Comparison of ENCODE assay signal across 11 mouse cellular contexts in genomic region chr4:102573361-102573781, GRCm38 (mm10).
DNase-seq lines count a peak whose midpoint lies in the region; ATAC-seq and TF ChIP-seq lines count a peak whose summit lies in the region.
"Had no signal": no experiment of that assay in that cellular context is flagged by ENCODE, and none has a peak within 500 bp of the region (broad histone marks: within the 10 kb centered on the region; RNA-seq: fewer than 3 reads in every experiment).

No protein-coding gene starts in this region.

- no peaks in the 10 kb centered on the region for H3K36me3 ChIP-seq in heart, embryonic 14.5 days (ENCODE audit: control insufficient read depth, insufficient read depth, low read length)
- peaks cover 18% of the 10 kb centered on the region for H3K36me3 ChIP-seq in megakaryocyte, embryonic 14.5 days (replicated peaks; ENCODE audit: low read length)
- H3K36me3 ChIP-seq in limb, embryonic 14.5 days (ENCODE audit: control insufficient read depth, insufficient read depth, low read length) = no peaks in the 10 kb centered on the region
- H3K36me3 ChIP-seq in stomach, postnatal 0 days (ENCODE audit: control insufficient read depth, insufficient read depth, low read length) = no peaks in the 10 kb centered on the region

- intact Hi-C loops in heart, postnatal 14 days (cut with DNase I) = loop anchor here (5.0 kb wide), 1 partner anchor 84 kb away; no protein-coding TSS in a partner anchor

- no peak for ATAC-seq in heart, embryonic 14.5 days (ENCODE audit: insufficient number of reproducible peaks, insufficient read depth, low FRiP score, low read depth)
- no peak for ATAC-seq in megakaryocyte, adult 5-6 weeks (ENCODE audit: poor library complexity, severe bottlenecking)
- no peak for ATAC-seq in limb, embryonic 14.5 days (ENCODE audit: low FRiP score, low read depth)
- ATAC-seq in stomach, postnatal 0 days (ENCODE audit: low FRiP score, low TSS enrichment) = no peak

- TF ChIP-seq CTCF in stomach, postnatal 0 days (IDR thresholded peaks at IDR 0.05; ENCODE audit: low read depth) = no peak

- H3K4me3 ChIP-seq in heart, embryonic 14.5 days (ENCODE audit: control insufficient read depth in 1 of 2, insufficient read depth in 1 of 2, low read depth in 1 of 2, low read length in 2 of 2) = peak overlapping the region in 1 of 2 experiments; percentile 55; a peak in 1 of 4 replicates
- peak overlapping the region; percentile 83 for H3K4me3 ChIP-seq in megakaryocyte, embryonic 14.5 days (replicated peaks)
- H3K4me3 ChIP-seq in limb, embryonic 14.5 days (replicated peaks; ENCODE audit: low read length) = peak overlapping the region; percentile 59; the same call in 1 of the 2 replicates
- no peak overlapping the region for H3K4me3 ChIP-seq in stomach, postnatal 0 days (ENCODE audit: low read depth, low read length)
- H3K4me3 ChIP-seq: erythroblast, embryonic 14.5 days had no signal

- peaks cover 16 to 40% of the 10 kb centered on the region in 2 experiments for H3K4me1 ChIP-seq in heart, embryonic 14.5 days (ENCODE audit: control insufficient read depth in 2 of 2, insufficient read depth in 2 of 2, low read length in 2 of 2)
- H3K4me1 ChIP-seq in megakaryocyte, embryonic 14.5 days = peaks cover 82% of the 10 kb centered on the region
- peaks cover 34% of the 10 kb centered on the region for H3K4me1 ChIP-seq in limb, embryonic 14.5 days (ENCODE audit: control insufficient read depth, insufficient read depth, low read length)
- H3K4me1 ChIP-seq in stomach, postnatal 0 days (replicated peaks; ENCODE audit: control insufficient read depth, insufficient read depth) = peaks cover 6% of the 10 kb centered on the region

- WGBS in heart, embryonic 14.5 days = 79% methylated on average over 4 of the region's 4 CpGs
- WGBS in limb, embryonic 14.5 days = 73% methylated on average over 4 of the region's 4 CpGs
- 78% methylated on average over 4 of the region's 4 CpGs for WGBS in stomach, postnatal 0 days

- peak overlapping the region; percentile 82 for H3K4me2 ChIP-seq in heart, embryonic 14.5 days (ENCODE audit: low read length)
- 0 out of 2 replicates have a peak overlapping the region, but pooled peaks have one; percentile 41 for H3K4me2 ChIP-seq in limb, embryonic 14.5 days (replicated peaks; ENCODE audit: low read depth, low read length, severe bottlenecking)
- H3K4me2 ChIP-seq in stomach, postnatal 0 days (replicated peaks; ENCODE audit: low read depth) = peak overlapping the region; percentile 51; the same call in 1 of the 2 replicates

- H3K9me3 ChIP-seq in heart, embryonic 14.5 days (ENCODE audit: control insufficient read depth, low read length) = no peaks in the 10 kb centered on the region
- no peaks in the 10 kb centered on the region for H3K9me3 ChIP-seq in megakaryocyte, embryonic 14.5 days
- no peaks in the 10 kb centered on the region for H3K9me3 ChIP-seq in limb, embryonic 14.5 days (ENCODE audit: control insufficient read depth, low read length)
- H3K9me3 ChIP-seq in stomach, postnatal 0 days (ENCODE audit: control insufficient read depth, low read length) = no peaks in the 10 kb centered on the region

- DNase-seq in heart, postnatal 14 days = no peak
- no peak for DNase-seq in limb, embryonic 14.5 days (ENCODE audit: low spot score)
- no peak for DNase-seq in stomach, postnatal 0 days (ENCODE audit: low spot score)
- DNase-seq in layer of hippocampus, adult 9-10 months (ENCODE audit: low spot score) = no peak
- DNase-seq in ovary, postnatal 36 days (ENCODE audit: low spot score) = no peak
- DNase-seq: cerebellum, adult 11 months; gastrocnemius, postnatal 14 days had no signal

- H3K27me3 ChIP-seq in heart, embryonic 14.5 days (ENCODE audit: control insufficient read depth, insufficient read depth, low read length) = no peaks in the 10 kb centered on the region
- H3K27me3 ChIP-seq in megakaryocyte, embryonic 14.5 days (replicated peaks) = no peaks in the 10 kb centered on the region
- no peaks in the 10 kb centered on the region for H3K27me3 ChIP-seq in limb, embryonic 14.5 days (ENCODE audit: control insufficient read depth, insufficient read depth, low read length)
- H3K27me3 ChIP-seq in stomach, postnatal 0 days (ENCODE audit: control insufficient read depth, insufficient read depth, low read length) = no peaks in the 10 kb centered on the region

- peak overlapping the region; percentile 24 to 71; a peak in 3 of 4 replicates for H3K27ac ChIP-seq in heart, embryonic 14.5 days (replicated peaks in 1 of 2; ENCODE audit: control insufficient read depth in 1 of 2, insufficient read depth in 1 of 2, low read depth in 2 of 2, low read length in 2 of 2)
- no peak overlapping the region for H3K27ac ChIP-seq in limb, embryonic 14.5 days (replicated peaks; ENCODE audit: low read depth, low read length)
- no peak overlapping the region for H3K27ac ChIP-seq in stomach, postnatal 0 days (replicated peaks)

- TF ChIP-seq POLR2A in limb, embryonic 14.5 days (IDR thresholded peaks at IDR 0.05; ENCODE audit: borderline replicate concordance, extremely low read depth, insufficient read depth, insufficient read length) = no peak

- peak overlapping the region; percentile 81 for H3K9ac ChIP-seq in heart, embryonic 14.5 days (ENCODE audit: low read length)
- no peak overlapping the region for H3K9ac ChIP-seq in limb, embryonic 14.5 days (ENCODE audit: low read depth, low read length, severe bottlenecking)
- H3K9ac ChIP-seq in stomach, postnatal 0 days (ENCODE audit: low read length) = no peak overlapping the region

- TF ChIP-seq EP300 in stomach, postnatal 0 days (optimal IDR thresholded peaks at IDR 0.05) = no peak

Comparison
In these comparisons a context has a peak if more than half of its experiments do, and no peak if none do; other contexts are left out.
1. H3K27ac ChIP-seq: peak in heart, embryonic 14.5 days (2 of 2); none in limb, embryonic 14.5 days (single experiment) and stomach, postnatal 0 days (single experiment).
2. Peak in every context shown above with its lines, with median percentiles within 50 percentile points of each other: H3K4me2 ChIP-seq.